Mouse (Mus musculus): ENCODE measurements around the gene Kif5a.

The Kif5a gene

DNA sequence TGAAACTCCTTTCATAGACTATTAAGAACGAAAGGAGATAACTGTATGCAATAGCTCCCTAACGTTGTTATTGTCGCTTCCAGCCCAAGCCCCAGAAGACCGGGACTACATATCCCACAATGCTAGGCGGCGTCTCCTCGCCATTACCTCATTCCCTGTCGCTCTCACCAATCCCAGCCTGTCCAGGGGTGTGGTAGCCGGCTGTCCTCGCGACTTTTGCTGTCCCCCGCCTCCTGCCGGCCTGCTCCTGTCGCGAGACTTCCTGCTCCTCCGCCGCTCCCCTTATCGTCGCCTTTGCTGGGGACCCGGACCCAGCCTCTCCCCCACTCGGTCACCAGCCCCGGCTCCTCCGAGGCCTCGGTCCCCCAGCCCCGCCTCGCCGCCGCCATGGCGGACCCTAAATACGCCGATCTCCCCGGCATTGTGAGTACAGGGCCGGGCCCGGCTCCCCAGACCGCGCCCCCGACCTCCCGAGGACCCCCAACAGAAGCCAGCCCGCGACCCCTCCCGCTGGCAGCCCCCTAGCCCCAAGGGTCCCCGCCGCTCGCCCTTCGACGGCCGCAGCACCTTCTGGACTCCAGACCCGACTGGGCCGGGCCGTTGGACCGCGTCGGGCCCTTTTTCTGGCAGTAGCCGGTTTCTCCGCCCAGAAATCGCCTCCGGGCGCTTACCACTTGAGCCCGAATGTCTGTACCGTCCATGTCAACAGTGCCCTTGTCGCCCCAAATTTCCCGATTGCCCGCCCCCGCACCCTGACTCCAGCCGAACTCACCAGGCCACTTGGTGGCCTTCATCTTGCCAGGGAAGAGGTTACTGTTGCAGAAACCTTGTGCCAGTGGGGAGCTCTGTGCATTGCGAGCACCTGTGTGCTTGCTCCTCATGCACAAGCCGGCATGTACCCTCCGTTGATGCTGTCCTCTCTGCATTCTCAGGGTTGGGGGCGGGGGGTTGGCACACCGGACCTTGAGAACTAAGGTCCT is 3.3 kb upstream of the Kif5a start, which contains the start of gene Dctn2:
Gene Dctn2 (plus strand): TSS at position 257 of the 980 bp plus-strand sequence.
- DNase-seq (ENCODE audit: extremely low spot score, low read depth, low spot score): peak; percentile 82

DNA sequence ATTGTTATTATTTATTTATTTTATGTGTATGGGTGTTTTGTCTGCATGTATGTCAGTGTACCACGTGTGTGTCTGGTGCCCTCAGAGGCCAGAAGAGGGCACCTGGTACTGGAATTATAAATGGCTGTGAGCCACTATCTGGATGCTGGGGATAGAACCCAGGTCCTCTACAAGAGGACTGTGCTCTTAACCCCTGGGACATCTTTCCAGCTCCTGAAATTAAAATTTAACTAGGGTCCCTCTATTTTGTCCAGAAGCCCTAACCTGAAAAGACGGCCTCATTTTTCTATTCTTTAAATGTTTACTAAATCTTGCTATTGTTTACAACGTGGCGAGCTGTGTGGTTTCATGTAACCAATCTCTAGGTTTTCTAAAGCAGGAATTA is 2.6 kb upstream of the Kif5a start:
- DNase-seq (ENCODE audit: extremely low spot score, low read depth, low spot score): no peak

- no peak for DNase-seq (ENCODE audit: extremely low spot score, low read depth, low spot score)
Observed at GRCm38 (mm10) chr10:127264971-127265370, 1.8 kb upstream of the Kif5a start.

DNA sequence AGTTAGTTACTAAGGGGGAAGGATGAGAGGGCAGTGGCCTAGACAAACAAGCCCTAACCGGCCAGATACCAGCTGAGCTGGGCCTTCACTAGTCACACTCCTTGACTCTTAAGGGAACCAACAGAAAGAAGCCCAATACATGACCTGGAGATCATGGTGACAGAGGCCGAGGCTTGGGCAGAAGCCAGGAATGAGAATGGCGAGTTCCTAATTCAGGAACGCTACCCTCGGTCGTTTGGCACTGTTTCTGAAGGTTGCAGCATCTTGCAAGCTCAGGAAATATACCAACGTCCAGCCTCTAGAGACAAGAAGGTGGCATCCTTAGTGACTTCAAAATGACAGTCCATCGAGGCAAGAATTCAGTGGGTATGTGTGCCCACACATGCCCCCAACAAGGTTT is 1.2 kb upstream of the Kif5a start:
- DNase-seq (ENCODE audit: extremely low spot score, low read depth, low spot score): no peak

DNA sequence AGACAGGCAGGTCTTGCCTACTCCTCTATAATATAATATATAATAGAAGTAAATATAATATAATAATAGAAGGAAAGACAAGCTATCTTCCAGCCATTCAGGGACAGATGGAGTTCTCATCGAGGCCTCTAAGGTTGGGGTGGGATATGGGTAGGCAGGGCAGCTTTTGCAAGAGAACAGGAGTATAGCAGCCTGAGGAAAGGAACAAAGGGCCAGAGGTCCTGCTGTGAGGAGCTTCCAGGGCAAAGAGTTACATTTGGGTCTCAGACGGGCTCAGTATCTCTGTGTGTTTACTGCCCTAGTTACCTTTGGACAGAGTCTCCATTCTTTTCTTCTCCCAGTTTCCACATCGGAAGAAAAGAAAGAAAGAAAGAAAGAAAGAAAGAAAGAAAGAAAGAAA is 483 bp upstream of the Kif5a start:
- DNase-seq (ENCODE audit: extremely low spot score, low read depth, low spot score): no peak

DNA sequence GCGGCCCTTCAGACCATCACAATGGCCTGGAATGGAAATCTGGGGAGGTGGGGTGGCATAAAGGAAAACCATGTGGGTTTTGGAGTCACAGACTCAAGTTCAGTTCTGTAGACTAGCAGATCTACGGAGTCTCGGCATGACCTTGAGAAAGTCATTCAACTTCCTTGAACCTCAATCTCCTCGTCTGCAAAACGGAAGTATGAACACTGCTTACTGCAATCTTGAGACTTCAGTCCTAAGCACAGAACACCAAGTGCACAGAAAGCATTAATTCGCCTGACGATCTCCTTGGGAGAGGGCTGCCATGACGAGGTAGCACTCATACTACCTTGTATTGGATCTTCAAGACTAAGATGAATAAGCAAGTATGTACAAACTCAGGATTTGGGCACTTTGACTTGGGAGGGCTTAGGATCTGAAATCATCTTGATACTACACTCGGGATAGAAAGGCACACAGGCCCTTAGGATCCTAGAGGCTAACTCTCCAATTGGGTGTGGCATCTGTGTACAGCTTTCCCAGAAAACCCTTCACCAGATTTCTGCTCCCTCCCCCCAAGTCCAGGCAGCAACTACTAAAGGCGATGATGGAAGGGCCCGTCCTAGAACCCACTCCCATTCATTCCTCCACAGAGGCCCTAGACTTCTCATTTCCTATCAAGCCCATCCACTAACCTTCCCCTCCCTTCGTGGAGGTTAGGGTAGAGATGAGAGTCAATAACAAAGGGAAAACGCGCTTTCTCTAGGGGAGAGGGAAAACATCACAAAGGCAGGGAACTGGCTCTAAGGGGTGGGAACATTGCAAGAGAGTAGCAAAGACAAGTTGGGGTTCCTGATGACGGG is 1.2 kb downstream of the Kif5a start:
- no peak for DNase-seq (ENCODE audit: extremely low spot score, low read depth, low spot score)

- no peak for DNase-seq (ENCODE audit: extremely low spot score, low read depth, low spot score)
Observed at GRCm38 (mm10) chr10:127258489-127258888, 4.7 kb downstream of the Kif5a start.

GRCm38 (mm10) chr10:127257790-127258189 is 5.4 kb downstream of the Kif5a start:
- DNase-seq (ENCODE audit: extremely low spot score, low read depth, low spot score): no peak

DNA sequence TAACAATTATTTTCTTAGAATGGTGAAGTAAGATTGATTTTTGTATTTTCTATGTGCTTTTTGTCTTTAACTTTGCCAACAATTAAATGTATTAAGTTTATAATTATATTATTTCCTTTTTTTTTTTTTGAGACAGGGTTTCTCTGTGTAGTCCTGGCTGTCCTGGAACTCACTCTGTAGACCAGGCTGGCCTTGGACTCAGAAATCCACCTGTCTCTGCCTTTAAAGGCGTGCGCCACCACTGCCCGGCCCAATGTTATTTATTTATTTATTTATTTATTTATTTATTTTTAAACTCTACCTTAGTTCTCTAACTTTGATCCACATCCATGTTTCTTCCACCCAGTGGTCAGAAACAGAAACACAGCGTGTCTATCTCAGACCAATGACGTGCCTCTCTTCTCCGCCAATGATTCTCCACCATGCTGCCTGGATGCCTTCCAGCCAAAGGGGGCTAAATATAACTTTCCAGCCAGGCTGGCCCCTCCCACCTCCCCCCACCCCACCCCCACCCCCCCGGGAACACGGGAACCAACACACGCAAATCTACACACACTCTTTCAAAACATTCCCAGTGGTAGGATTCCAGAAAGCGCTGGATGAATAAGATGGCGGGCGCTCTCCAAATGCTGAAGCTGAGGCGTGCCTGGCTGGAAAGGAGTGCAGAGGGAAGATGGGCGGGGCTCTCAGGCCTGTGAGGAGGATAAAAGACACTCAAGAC is 7.4 kb downstream of the Kif5a start:
- DNase-seq (ENCODE audit: extremely low spot score, low read depth, low spot score): no peak

- DNase-seq (ENCODE audit: extremely low spot score, low read depth, low spot score): no peak
Observed at GRCm38 (mm10) chr10:127250810-127251209, 12.3 kb downstream of the Kif5a start.

GRCm38 (mm10) chr10:127238241-127238824 is 24.8 kb downstream of the Kif5a start:
- DNase-seq (ENCODE audit: extremely low spot score, low read depth, low spot score): no peak

DNA sequence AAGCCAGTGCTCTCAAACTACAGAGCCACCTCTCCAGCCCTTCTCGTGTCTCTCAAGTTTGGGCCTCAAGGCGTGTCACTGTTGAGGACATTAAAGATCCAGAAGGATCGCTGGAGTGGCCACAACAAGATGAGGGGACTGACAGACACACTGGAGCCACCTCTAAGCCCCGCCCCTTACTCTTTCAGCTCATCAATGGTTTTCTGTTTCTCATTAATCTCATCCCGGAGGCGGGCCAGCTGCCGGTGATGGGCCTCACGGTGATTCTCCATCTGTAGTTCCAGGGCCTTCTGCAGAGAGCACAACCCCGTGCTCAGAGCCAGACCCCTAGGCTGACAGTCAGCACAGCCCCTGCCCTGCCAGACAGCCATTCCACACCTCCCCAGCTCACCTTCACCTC is 26.6 kb downstream of the Kif5a start:
- no peak for DNase-seq (ENCODE audit: extremely low spot score, low read depth, low spot score)

DNA sequence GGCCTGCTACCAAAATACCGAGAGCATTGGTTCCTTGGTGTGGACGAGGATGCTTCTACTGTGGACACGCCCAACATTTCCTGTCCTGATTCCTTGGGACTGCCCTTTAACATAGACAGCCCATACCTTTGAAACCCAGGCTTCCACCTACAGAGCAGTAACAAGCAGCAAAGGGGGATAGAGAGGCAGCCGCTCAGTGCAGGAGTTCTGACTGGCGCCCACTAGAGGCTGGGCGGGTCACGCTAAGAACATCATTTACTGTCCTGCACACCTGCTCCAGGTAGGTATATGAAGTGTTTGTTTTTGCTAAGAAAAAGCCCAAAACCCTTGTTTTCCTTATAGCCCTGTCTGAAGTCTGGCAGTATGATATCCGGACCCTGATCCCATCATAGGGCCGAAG is 30.0 kb downstream of the Kif5a start:
- DNase-seq (ENCODE audit: extremely low spot score, low read depth, low spot score): no peak

DNA sequence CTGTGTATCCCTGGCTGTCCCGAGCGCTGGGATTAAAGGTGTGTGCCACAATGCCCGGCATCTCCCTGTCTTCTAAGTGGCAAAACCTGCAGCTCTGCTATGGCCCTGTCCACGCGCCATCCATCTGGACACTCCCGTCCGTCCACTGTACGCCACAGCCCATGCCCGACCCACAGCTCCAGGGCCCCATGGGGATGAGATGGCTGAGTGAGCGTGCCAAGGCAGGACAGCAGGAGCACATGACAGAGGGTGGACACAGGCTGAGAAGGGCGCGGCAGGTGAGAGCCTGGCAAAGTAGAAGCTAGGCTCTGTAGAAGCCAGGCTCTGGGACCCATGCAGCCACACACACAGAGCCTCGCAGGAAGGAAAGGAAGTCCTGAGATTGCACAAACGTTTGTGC is 31.4 kb downstream of the Kif5a start:
- no peak for DNase-seq (ENCODE audit: extremely low spot score, low read depth, low spot score)

GRCm38 (mm10) chr10:127230693-127231092 is 32.5 kb downstream of the Kif5a start:
- DNase-seq (ENCODE audit: extremely low spot score, low read depth, low spot score): no peak

DNA sequence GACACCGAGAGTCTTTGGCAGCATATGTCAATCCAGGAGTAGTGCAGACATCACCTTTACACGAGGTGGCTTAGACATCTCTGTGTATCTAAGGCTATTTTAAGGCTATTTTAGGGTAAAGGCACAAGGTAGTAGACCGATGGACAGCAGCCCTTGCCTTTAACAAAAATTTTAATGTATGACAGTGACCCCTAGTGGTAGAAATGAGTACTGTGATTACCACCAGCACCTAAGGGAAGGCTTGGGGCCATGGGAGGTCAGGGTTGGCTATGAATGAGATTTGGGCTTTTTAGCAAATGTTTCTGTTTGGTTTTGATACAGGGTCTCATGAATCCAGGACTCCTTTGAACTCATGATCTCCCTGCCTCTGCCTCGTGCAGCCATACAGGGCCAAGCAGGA is 34.3 kb downstream of the Kif5a start:
- DNase-seq (ENCODE audit: extremely low spot score, low read depth, low spot score): peak; percentile 78

DNA sequence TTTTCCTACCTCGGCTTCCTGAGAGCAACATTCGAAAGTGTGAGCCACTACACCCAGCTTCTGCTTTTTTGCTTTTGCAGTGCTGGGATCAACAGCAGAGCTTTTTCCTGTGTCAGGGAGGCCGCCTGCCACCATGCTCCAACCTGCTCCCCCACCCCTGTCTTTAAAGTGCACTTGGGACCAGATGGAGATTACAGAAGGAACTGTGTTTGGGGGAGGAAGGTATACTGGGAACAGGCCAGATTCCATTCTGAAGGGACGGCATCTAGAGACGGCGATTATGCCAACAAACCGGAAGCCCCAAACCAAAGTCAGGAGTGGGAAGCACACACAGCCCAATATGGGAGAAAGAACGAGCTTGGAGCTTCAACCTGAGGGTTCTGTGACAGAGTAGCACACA is 36.0 kb downstream of the Kif5a start:
- no peak for DNase-seq (ENCODE audit: extremely low spot score, low read depth, low spot score)

- DNase-seq (ENCODE audit: extremely low spot score, low read depth, low spot score): no peak
Observed at GRCm38 (mm10) chr10:127226318-127226895, 36.7 kb downstream of the Kif5a start.

GRCm38 (mm10) chr10:127225732-127226131 is 37.4 kb downstream of the Kif5a start:
- DNase-seq (ENCODE audit: extremely low spot score, low read depth, low spot score): no peak

- no peak for DNase-seq (ENCODE audit: extremely low spot score, low read depth, low spot score)
Observed at GRCm38 (mm10) chr10:127225213-127225612, 37.9 kb downstream of the Kif5a start.
